Mouse (Mus musculus) CH12.LX (cell line): ENCODE results near the gene Abr. TPM values are rescaled to one million over a fixed set of nuclear protein-coding genes. Genes with fewer than 3 reads are reported as not detected.

Source experiments
- DNase-seq: peaks from one replicate; pipeline ENCODE4 v3.0.0-alpha.2; 2013; ENCODE audit errors: extremely low read depth
- H3K27ac ChIP-seq: 2 replicates; pipeline ENCODE4 v1.5.1; 2012; ENCODE audit warnings: low read depth, mild to moderate bottlenecking, control low read depth, moderate library complexity; ENCODE audit not compliant: insufficient read depth
- H3K27me3 ChIP-seq: replicated peaks from 2 replicates; pipeline ENCODE3; 2012; ENCODE audit warnings: inconsistent platforms
- H3K36me3 ChIP-seq, 2 experiments: replicated peaks in 1 of 2; 2 replicates each; pipeline versions ENCODE3 to v1.6.1; 2012; ENCODE audit warnings: inconsistent platforms in 1 of 2, low read length in 1 of 2, mild to moderate bottlenecking in 1 of 2, mixed read lengths in 1 of 2, moderate library complexity in 1 of 2; ENCODE audit not compliant: control insufficient read depth in 1 of 2, insufficient read depth in 1 of 2
- H3K4me1 ChIP-seq, 2 experiments: 2 replicates each; pipeline ENCODE4 v1.6.1; 2012; ENCODE audit warnings: inconsistent platforms in 1 of 2, moderate library complexity in 1 of 2; ENCODE audit not compliant: insufficient read depth in 2 of 2, control insufficient read depth in 1 of 2
- H3K4me2 ChIP-seq: 2 replicates; pipeline ENCODE4 v1.6.1; 2012; ENCODE audit warnings: low read depth, mild to moderate bottlenecking, control low read depth; ENCODE audit not compliant: poor library complexity, insufficient read depth, severe bottlenecking
- H3K4me3 ChIP-seq, 3 experiments: fragments of 150-350 bp in 1 of 3; sonication (generic) in 1 of 3; replicated peaks in 1 of 3; 2 replicates each; pipeline versions ENCODE3 to v1.5.1; 2011 to 2012; ENCODE audit warnings: low read depth in 2 of 3, low read length in 2 of 3, mild to moderate bottlenecking in 2 of 3, moderate library complexity in 2 of 3, control low read depth in 1 of 3, improper control_type of control experiment in 1 of 3, inconsistent platforms in 1 of 3, mixed read lengths in 1 of 3; ENCODE audit not compliant: poor library complexity in 1 of 3
- H3K79me2 ChIP-seq: replicated peaks from 2 replicates; pipeline ENCODE4 v1.6.1; 2012; ENCODE audit warnings: mild to moderate bottlenecking, moderate library complexity; ENCODE audit not compliant: control insufficient read depth, poor library complexity, insufficient read depth, severe bottlenecking; ENCODE audit errors: extremely low read depth
- H3K9ac ChIP-seq: 2 replicates; pipeline ENCODE4 v1.6.1; 2012; ENCODE audit warnings: low read depth, mild to moderate bottlenecking, control low read depth, moderate library complexity; ENCODE audit not compliant: insufficient read depth
- H3K9me3 ChIP-seq: replicated peaks from 2 replicates; pipeline ENCODE3; 2012; ENCODE audit warnings: low read length, inconsistent platforms, mixed read lengths
- BHLHE40 ChIP-seq: IDR thresholded peaks from 2 replicates; pipeline ENCODE4 v1.6.1; 2011; ENCODE audit warnings: mild to moderate bottlenecking, low read depth, low read length, improper control_type of control experiment
- CHD2 ChIP-seq: IDR thresholded peaks from 2 replicates; pipeline ENCODE4 v1.6.1; 2011; ENCODE audit warnings: low read length, improper control_type of control experiment
- E2F4 ChIP-seq: IDR thresholded peaks from 2 replicates; pipeline ENCODE4 v1.6.1; 2011; ENCODE audit warnings: low read depth, low read length, improper control_type of control experiment; ENCODE audit not compliant: insufficient replicate concordance
- EP300 ChIP-seq: IDR thresholded peaks from 2 replicates; pipeline ENCODE4 v1.6.1; 2011; ENCODE audit warnings: low read length, improper control_type of control experiment
- ETS1 ChIP-seq: conservative IDR thresholded peaks from 2 replicates; pipeline ENCODE4 v1.6.1; 2012; ENCODE audit warnings: low read depth, mild to moderate bottlenecking, inconsistent platforms, low read length, improper control_type of control experiment, moderate library complexity
- JUND ChIP-seq: conservative IDR thresholded peaks from 2 replicates; pipeline ENCODE4 v1.6.1; 2011; ENCODE audit warnings: low read depth, low read length, improper control_type of control experiment
- MAFK ChIP-seq: IDR thresholded peaks from 2 replicates; pipeline ENCODE4 v1.6.1; 2011; ENCODE audit warnings: low read length, improper control_type of control experiment; ENCODE audit not compliant: insufficient replicate concordance
- MYC ChIP-seq: IDR thresholded peaks from 2 replicates; pipeline ENCODE4 v1.6.1; 2011; ENCODE audit warnings: low read depth, mild to moderate bottlenecking, improper control_type of control experiment, low read length
- NELFE ChIP-seq: IDR thresholded peaks from 2 replicates; pipeline ENCODE4 v1.6.1; 2011; ENCODE audit warnings: low read depth, low read length, improper control_type of control experiment
- NRF1 ChIP-seq: IDR thresholded peaks from 2 replicates; pipeline ENCODE4 v1.6.1; 2014; ENCODE audit warnings: low read depth, mild to moderate bottlenecking, inconsistent platforms, low read length, improper control_type of control experiment, moderate library complexity
- PAX5 ChIP-seq: IDR thresholded peaks from 2 replicates; pipeline ENCODE4 v1.6.1; 2012; ENCODE audit warnings: low read length, inconsistent platforms, mixed read lengths
- POLR2A ChIP-seq: IDR thresholded peaks from 2 replicates; pipeline ENCODE4 v1.6.1; 2011; ENCODE audit warnings: low read depth, mild to moderate bottlenecking, improper control_type of control experiment, low read length
- POLR2AphosphoS2 ChIP-seq: IDR thresholded peaks from 2 replicates; pipeline ENCODE4 v1.6.1; 2011; ENCODE audit warnings: low read depth, low read length, improper control_type of control experiment
- RAD21 ChIP-seq: IDR thresholded peaks from 2 replicates; pipeline ENCODE4 v1.6.1; 2011; ENCODE audit warnings: low read depth, mild to moderate bottlenecking, low read length, improper control_type of control experiment, moderate library complexity
- RCOR1 ChIP-seq: conservative IDR thresholded peaks from 2 replicates; pipeline ENCODE4 v1.6.1; 2012; ENCODE audit warnings: low read depth, mild to moderate bottlenecking, inconsistent platforms, low read length, improper control_type of control experiment
- TBP ChIP-seq: conservative IDR thresholded peaks from 2 replicates; pipeline ENCODE4 v1.6.1; 2011; ENCODE audit warnings: low read depth, low read length, improper control_type of control experiment
- TCF12 ChIP-seq: IDR thresholded peaks from 2 replicates; pipeline ENCODE4 v1.6.1; 2014; ENCODE audit warnings: low read depth, mild to moderate bottlenecking, inconsistent platforms, low read length, improper control_type of control experiment
- USF1 ChIP-seq: IDR thresholded peaks from 2 replicates; pipeline ENCODE4 v1.6.1; 2014; ENCODE audit warnings: low read depth, mild to moderate bottlenecking, inconsistent platforms, low read length, improper control_type of control experiment
- ZKSCAN1 ChIP-seq: IDR thresholded peaks from 2 replicates; pipeline ENCODE4 v1.6.1; 2012; ENCODE audit warnings: low read depth, inconsistent platforms, low read length, improper control_type of control experiment, borderline replicate concordance
- ZMIZ1 ChIP-seq: IDR thresholded peaks from 2 replicates; pipeline ENCODE4 v1.6.1; 2012; ENCODE audit warnings: low read depth, mild to moderate bottlenecking, inconsistent platforms, low read length, improper control_type of control experiment
- ZNF384 ChIP-seq: IDR thresholded peaks from 2 replicates; pipeline ENCODE4 v1.6.1; 2012; ENCODE audit warnings: low read depth, low read length, improper control_type of control experiment, inconsistent platforms
- dilution Hi-C: fragments of 300-500 bp; cut with MboI; formaldehyde crosslinking; loops from 2 replicates; pipeline ENCODE4 v1.14.3; 2020; ENCODE audit warnings: low sequenced_read_pairs; ENCODE audit not compliant: extremely low pct_unique_long_range_greater_than_20kb, extremely low pct_ligation_motif_present
- in situ Hi-C: fragments of 300-500 bp; cut with MboI; formaldehyde crosslinking; loops from 3 replicates; pipeline ENCODE4 v1.14.3; 2019; ENCODE audit warnings: low sequenced_read_pairs, low pct_ligation_motif_present, low pct_unique_long_range_greater_than_20kb, mixed read lengths
- polyA plus RNA-seq: library from polyadenylated mRNA; unstranded; fragments of >175 nt; gene quantifications from 2 replicates; pipeline ENCODE4 v1.2.1, GENCODE M21; 2012; ENCODE audit warnings: low read depth; ENCODE audit not compliant: insufficient read length
- total RNA-seq, 2 experiments: library from RNA; depleted of rRNA; stranded (reverse); fragments of 300-350 nt in 1 of 2; fragments of >200 nt in 1 of 2; gene quantifications; 2 replicates each; pipeline ENCODE4 v1.2.3; 2012 to 2014

Gene Abr
- total and polyA plus RNA-seq, 3 experiments, result 21.0 to 49.5 (median 37.4) TPM

DNA sequence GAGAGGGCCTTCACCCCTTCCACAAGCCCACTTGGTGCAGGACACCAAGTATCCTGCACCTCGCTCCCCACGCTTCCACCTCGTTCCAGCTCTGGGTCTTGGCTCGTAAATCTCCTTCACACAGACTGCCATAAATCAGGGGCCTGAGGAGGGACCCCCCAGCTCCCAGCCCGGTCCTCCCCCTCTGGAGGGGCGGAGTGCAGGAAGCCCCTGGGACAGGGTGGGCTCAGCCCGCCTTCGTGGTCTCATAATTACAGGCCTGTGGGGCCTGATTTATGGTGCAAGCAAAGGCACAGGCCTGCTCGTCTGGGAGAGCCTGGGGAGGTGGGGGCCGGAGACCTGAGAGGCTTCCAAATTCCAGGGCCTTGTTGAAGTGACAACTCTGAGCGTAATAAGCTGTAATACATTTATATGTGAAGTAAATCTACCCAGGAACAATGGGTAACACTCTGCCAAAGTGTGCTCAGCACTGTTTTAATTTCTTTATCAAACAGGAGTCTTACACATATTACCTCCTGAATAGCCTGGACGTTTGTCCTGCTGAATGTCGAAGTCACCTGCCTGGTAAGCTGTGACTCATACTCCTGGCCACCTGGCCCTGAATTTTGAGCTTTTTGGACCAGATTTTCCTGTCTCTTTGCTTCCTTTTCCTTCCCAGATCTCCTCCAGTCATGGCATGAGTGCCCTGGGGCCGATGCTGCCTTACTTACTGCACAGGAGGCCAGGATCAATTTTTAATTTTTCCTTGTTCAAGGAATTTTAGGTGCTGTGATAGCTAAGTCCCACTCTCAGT is 37.2 kb upstream of the Abr start:
- DNase-seq, result no peak
- H3K27me3 ChIP-seq, result peaks cover 27% of the 10 kb centered on the region
- no peaks in the 10 kb centered on the region for H3K36me3 ChIP-seq

GRCm38 (mm10) chr11:76657450-76657970 is 35.4 kb upstream of the Abr start:
- H3K4me1 ChIP-seq, result peaks cover 0 to 3% of the 10 kb centered on the region in 2 experiments; a peak in 1 of 4 replicates
- dilution Hi-C loops, result no loop called here
- peaks cover 20% of the 10 kb centered on the region for H3K27me3 ChIP-seq
- no peak overlapping the region for H3K27ac ChIP-seq
- no peaks in the 10 kb centered on the region for H3K36me3 ChIP-seq
- H3K9ac ChIP-seq, result no peak overlapping the region
- no peak overlapping the region for H3K4me2 ChIP-seq
- no peak overlapping the region for H3K4me3 ChIP-seq
- in situ Hi-C loops, result no loop called here
- no peaks in the 10 kb centered on the region for H3K9me3 ChIP-seq
- TF ChIP-seq ZKSCAN1 (no peak), EP300 (no peak), MAFK (no peak), ETS1 (no peak), USF1 (no peak), RCOR1 (no peak), PAX5 (no peak), POLR2AphosphoS2 (no peak), E2F4 (no peak), NELFE (no peak), BHLHE40 (no peak)
- H3K79me2 ChIP-seq, result no peaks in the 10 kb centered on the region
- DNase-seq, result no peak

More for the DNA sequence above, 37.2 kb upstream of the Abr start:
- dilution Hi-C loops (no loop called here), in situ Hi-C loops (no loop called here)
- Histone ChIP-seq H3K4me1 (no peaks in the 10 kb centered on the region), H3K4me2 (no peak overlapping the region), H3K79me2 (no peaks in the 10 kb centered on the region), H3K9ac (no peak overlapping the region), H3K27ac (no peak overlapping the region), H3K4me3 (no peak overlapping the region), H3K9me3 (no peaks in the 10 kb centered on the region)
- TF ChIP-seq ZMIZ1 (no peak), PAX5 (no peak), NRF1 (no peak), E2F4 (no peak), RCOR1 (no peak), ETS1 (no peak), JUND (no peak), POLR2A (no peak), TCF12 (no peak), USF1 (no peak), RAD21 (no peak), TBP (no peak), EP300 (no peak), ZNF384 (no peak), ZKSCAN1 (no peak), BHLHE40 (no peak), MYC (no peak), CHD2 (no peak)
